Mouse (Mus musculus) yolk sac, embryonic 10.5 days (tissue): ENCODE results near the gene Nfkbia.
A peak's percentile ranks its signal among the peaks of the same experiment; 100 is the strongest.

Experiments used
- DNase-seq: peaks from one replicate; pipeline ENCODE4 v3.0.0-alpha.2; 2017; ENCODE audit warnings: low spot score

The Nfkbia gene

DNA sequence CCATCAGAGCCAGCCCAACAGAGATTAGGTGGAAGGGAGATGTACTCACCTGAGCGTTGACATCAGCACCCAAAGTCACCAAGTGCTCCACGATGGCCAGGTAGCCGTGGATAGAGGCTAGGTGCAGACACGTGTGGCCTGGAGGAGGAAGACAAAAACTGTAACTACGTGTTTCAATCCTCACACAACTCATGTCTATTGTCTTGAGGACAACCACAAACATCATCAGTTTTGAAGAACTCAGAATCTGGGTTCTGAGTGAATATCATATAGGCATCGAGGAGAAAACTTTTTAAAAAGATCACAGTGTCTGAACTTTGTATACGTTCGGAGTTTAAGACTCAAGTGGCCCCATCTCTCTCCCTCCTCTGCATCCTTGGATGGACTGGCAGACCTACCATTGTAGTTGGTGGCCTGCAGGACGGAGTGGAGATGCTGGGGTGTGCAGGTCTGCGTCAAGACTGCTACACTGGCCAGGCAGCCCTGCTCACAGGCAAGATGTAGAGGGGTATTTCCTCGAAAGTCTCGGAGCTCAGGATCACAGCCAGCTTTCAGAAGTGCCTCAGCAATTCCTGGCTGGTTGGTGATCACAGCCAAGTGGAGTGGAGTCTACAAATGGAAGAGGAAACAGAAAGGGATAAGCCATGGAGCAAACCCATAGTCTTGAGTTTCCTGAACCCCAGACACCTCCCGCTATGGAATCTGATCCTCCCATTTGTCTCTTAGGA, 1.6 kb downstream of the Nfkbia start:
- no peak for DNase-seq

DNA sequence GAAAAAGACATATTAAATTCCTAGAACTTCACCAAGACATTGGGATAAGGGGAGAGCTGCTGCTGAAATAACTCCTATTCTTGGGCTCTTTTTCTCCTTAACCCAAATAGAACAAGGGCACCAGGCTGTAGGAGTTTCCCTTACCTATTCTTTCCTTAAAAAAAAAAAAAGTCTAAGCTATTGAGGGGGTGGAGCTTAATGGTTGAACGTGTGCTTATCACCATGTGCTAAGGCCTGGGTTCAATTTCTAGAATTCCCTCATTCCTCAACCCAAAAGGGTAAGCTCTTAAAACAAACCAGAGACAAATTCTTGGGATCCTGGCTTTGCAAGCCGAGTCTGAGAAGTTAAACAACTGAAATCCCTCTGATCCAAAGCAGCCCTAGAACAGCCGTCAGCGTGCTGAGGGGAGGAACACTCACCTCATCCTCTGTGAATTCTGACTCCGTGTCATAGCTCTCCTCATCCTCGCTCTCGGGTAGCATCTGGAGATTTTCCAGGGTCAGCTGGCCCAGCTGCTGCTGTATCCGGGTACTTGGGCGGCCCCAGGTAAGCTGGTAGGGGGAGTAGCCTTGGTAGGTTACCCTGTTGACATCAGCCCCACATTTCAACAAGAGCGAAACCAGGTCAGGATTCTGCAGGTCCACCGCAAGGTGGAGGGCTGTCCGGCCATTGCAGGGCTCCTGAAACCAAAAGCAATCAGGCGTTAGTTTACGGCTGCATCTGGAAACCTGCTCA, 2.3 kb downstream of the Nfkbia start:
- DNase-seq, result no peak

GRCm38 (mm10) chr12:55488661-55489447, 3.6 kb downstream of the Nfkbia start:
- DNase-seq, result no peak

GRCm38 (mm10) chr12:55487843-55488660, 4.4 kb downstream of the Nfkbia start:
- no peak for DNase-seq

GRCm38 (mm10) chr12:55486923-55487674, 5.3 kb downstream of the Nfkbia start:
- no peak for DNase-seq

GRCm38 (mm10) chr12:55484800-55485199, 7.6 kb downstream of the Nfkbia start:
- DNase-seq, result no peak

DNA sequence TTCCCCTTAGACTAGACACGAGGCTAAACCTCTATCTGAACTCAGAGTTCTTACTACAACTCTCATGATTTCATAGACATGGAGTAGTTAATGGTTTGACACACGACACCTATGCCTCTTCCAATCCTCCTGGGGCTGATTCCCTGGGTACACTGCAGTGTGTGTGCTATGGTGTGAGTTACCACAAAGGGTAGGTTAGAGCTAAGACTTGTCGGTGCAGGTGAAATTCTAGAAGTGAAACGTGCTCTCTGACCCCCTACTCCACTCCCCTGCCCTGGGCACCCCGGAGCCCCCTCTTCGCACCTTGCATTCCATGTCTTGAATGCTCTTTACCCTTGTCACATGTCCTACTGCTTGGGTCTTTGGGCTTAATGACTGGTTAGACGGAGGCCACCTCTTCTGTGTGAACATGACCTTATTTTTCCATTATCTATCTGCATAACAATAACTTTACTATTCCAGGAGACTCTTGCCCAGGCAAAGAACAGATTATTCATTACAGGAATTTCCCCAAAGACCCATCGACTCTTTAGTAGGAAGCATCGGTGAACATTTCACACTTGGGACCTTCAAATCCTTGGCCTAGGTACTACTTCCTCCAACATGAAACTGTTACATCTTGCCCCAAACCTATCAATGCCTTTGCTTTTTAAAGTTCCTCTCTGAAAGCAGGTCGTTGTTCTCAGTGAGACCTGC, 8.2 kb downstream of the Nfkbia start:
- DNase-seq, result no peak

DNA sequence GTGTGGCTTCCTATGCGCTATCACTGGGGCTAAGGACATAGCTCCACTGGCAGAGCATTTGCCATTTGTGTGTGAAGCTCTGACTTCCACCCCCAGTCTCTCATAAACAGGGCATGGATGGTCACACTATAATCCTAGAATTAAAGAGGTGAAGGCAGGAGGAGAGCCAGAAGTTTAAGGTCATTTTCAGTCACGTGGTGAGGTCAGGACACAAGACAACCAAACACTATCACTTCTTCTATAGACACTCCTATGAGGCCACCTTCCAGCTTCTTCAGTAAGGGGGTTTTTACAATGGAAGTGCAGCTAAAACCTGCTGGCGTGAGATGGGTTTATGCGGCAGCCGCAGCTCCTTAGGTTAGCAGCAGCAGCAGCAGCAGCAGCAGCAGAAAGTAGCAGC, 8.9 kb downstream of the Nfkbia start:
- DNase-seq, result no peak

DNA sequence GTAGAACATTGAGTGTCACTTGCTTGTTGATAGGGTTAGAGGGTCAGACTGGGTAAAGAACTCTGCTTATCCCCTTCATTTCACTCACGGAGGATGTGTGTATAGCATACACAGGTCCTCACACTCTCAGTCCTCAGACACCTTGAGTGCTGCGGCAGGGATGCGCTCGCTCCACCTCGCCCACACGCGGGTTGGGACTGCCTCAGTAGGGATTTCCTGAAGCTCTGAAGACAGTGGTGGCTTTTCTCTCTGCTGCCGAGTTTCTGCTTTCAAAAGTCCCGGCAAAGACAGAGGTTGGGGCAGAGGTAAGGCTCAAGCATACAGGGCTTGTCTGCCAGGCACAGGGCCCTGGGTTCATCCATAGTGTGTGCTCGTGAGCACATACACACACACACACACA, 9.7 kb downstream of the Nfkbia start:
- DNase-seq, result no peak

DNA sequence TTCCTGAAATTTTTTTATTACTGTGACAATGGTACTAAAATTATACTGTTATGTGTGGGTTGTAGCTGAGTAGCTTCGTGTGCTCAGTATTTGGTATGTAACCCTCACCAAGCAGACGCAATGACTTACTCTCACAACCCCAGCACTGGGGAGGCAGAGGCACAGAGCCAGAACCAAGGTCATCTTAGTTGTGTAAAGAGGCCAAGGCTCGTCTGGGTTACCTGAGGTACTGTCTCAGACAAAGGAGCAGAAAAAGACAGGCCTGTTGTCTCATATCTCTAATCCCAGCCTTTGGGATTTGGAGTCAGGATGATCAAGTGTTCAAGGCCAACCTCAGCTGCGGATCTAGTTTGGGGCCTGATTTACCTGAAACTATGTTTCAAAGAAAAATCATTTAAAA, 10.7 kb downstream of the Nfkbia start:
- DNase-seq, result no peak

DNA sequence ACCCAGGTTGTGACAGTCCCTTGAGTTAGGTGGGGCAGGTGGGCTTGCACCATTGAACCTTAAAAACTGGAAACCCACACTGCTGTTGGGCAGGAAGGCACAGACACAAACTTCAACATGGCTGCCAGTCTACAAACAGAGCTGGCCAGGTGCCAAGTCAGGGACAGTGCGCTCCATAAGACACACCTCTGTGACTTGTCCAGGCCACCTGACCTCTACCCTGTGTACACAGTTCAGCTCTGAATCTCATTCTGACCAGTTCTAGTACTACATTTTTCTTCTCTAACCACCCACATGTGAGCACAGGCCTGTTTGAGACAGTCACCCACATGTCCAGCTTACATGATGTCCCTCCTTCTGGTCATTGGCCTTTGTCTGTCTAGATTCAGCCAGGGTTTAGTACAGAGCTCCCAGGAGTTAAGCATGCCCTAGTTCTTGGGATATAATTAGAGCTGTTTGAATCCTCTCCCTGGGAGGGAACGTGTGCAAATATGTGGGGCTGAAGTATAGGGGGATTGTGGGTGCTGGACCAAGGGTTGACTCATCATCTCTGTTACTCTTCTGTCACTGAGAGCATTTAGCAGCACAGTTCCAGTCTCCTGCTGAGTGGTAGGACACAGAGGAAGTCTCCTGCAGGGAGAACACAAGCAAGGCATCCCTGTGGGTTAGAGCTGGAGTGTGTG, 11.8 kb downstream of the Nfkbia start:
- peak; percentile 73 for DNase-seq

DNA sequence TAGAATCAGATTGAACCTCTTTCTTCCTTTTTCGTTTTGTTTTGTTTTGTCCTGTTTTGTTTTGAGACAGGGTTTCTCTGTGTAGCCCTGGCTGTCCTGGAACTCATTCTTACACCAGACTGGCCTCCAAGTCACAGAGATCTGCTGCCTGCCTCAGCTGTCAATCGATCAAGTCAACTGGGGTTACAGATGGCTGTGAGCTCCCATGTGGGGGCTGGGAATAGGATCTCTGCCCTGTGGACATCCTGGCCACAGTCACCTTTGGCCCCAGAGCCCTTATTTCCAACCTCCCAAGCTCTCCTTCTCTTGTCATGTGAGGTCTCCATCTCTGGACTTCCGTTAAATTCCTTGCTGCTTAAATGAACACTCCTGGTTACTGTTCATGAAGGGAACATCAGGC, 13.5 kb downstream of the Nfkbia start:
- DNase-seq, result peak; percentile 51

- DNase-seq, result no peak
Observed at GRCm38 (mm10) chr12:55474209-55474583, 18.3 kb downstream of the Nfkbia start.

DNA sequence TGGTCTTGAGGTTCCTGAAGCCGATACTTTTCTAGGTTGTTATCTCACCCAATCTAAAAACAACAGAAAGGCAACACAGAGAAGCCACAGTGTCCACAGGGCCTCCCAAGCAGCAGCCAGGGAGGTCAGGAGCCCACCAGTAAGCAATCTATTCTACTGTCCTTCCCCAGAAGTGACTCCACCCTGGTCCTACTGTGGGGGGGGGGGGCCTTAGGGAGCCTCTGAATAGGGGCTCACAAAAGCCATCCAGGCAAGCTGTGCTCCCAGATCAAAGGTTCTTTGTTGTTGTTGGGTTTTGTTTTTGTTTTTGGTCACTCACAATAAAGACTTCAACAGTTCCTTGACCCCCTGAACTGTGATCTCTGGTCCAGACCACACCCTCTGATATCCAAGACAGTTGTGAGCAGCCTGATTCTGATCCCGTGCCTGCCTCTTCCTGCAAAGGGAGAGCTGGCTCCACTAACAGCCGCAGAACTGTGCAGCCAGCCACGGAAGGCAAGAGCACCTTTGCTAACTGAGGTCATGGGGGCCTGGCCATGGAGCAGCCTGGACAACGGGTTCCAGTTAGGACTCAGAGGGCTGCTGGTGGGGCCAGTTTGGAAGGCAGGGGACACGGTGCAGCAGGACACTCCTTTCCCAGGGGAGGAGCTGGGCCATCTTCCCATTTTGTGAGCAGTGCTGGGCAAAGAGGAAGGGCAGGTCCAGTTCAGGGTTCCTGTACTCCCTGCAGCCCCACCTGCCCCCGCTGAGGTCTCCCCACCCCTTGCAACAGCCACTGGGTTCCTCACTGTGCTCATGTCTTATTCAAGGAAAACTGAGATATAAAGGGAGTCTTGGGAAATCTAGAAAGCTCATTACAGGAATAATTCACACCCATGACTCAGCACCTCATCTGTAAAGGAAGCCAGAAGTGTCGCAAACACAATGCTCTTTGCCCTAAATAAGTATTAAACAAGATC, 18.9 kb downstream of the Nfkbia start:
- peak; percentile 74 for DNase-seq

DNA sequence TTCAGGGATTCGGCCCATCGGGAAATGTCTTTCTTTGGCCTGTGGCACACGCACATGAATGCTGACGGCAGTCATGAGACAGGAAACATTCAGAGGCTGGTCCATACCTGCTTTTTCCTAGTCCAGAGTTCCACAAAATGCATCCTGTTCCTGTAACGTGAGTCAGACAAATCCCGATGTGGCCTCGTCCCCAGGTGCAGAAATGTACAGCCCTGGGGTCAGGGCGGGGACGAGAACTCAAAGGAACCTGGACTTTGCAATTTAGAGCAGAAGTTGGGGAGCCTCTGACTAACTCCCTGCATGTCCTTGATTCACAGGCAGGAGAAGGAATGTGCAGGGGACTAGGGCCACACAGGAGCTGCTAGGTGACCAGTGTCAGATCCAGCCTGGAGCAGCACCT, 21.1 kb downstream of the Nfkbia start:
- no peak for DNase-seq

DNA sequence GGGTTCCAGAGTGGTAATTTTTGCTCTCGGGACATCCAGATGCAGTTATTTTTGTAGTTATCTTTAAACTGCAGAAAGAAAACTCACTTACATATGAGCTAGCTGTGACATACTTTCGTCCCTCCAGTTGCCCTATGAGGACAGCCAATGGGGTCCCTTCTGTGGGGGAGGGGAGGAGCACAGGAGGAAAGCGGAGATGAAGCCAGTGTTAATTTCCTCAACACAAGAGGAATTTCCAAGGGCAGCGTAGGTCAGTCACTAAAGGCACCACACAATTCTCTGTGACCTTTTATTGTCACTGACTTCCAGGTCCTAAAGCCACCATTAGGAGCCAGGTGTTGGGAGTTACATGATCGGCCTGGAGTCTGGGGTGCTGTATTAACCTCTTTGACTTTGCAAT, 22.0 kb downstream of the Nfkbia start:
- no peak for DNase-seq

GRCm38 (mm10) chr12:55467331-55468180, 24.9 kb downstream of the Nfkbia start:
- no peak for DNase-seq

- no peak for DNase-seq
Observed at GRCm38 (mm10) chr12:55466816-55467215, 25.6 kb downstream of the Nfkbia start.
